Mouse (Mus musculus): ENCODE measurements around the gene Nim1k. TPM values are rescaled to one million over a fixed set of nuclear protein-coding genes. Genes with fewer than 3 reads are reported as not detected.

The Nim1k gene
- polyA plus RNA-seq, 2 experiments: 1.3 to 2.2 TPM

Other genes starting within 250 kb of the Nim1k start
- gene Ccl28, start 132.1 kb downstream of the Nim1k start, polyA plus RNA-seq (2012; rRNA removed): 0.18 and 0.23 TPM in 2 replicates
- 0.07 TPM in 1 of 2 replicates, not detected in the other for gene Ccl28, start 132.1 kb downstream of the Nim1k start, polyA plus RNA-seq (2014; fragmentation: Nextera tagmentation; extraction: Ambion mirVana)
- gene Hmgcs1, start 65.5 kb downstream of the Nim1k start, polyA plus RNA-seq (2012; rRNA removed): 84.0 and 93.0 TPM in 2 replicates
- 118 and 135 TPM in 2 replicates for gene Hmgcs1, start 65.5 kb downstream of the Nim1k start, polyA plus RNA-seq (2014; fragmentation: Nextera tagmentation; extraction: Ambion mirVana)
- 26.6 and 32.1 TPM in 2 replicates for gene Zfp131, start 35.0 kb upstream of the Nim1k start, polyA plus RNA-seq (2012; rRNA removed)
- gene Zfp131, start 35.0 kb upstream of the Nim1k start, polyA plus RNA-seq (2014; fragmentation: Nextera tagmentation; extraction: Ambion mirVana): 39.6 and 41.3 TPM in 2 replicates
- not detected in 2 replicates for gene AF067063, start 74.3 kb upstream of the Nim1k start, polyA plus RNA-seq (2012; rRNA removed)
- gene AF067063, start 74.3 kb upstream of the Nim1k start, polyA plus RNA-seq (2014; fragmentation: Nextera tagmentation; extraction: Ambion mirVana): not detected in 2 replicates
- gene D13Ertd608e, start 80.1 kb upstream of the Nim1k start, polyA plus RNA-seq (2012; rRNA removed): not detected in 2 replicates
- gene D13Ertd608e, start 80.1 kb upstream of the Nim1k start, polyA plus RNA-seq (2014; fragmentation: Nextera tagmentation; extraction: Ambion mirVana): not detected in 2 replicates
- gene Tcstv1, start 138.9 kb upstream of the Nim1k start, polyA plus RNA-seq (2012; rRNA removed): not detected in 2 replicates
- gene Tcstv1, start 138.9 kb upstream of the Nim1k start, polyA plus RNA-seq (2014; fragmentation: Nextera tagmentation; extraction: Ambion mirVana): not detected in 2 replicates
- gene Gm21761, start 173.4 kb upstream of the Nim1k start, polyA plus RNA-seq (2012; rRNA removed): not detected in 2 replicates
- gene Gm21761, start 173.4 kb upstream of the Nim1k start, polyA plus RNA-seq (2014; fragmentation: Nextera tagmentation; extraction: Ambion mirVana): not detected in 2 replicates
- 0.13 TPM in 1 of 2 replicates, not detected in the other for gene B020031M17Rik, start 194.9 kb upstream of the Nim1k start, polyA plus RNA-seq (2012; rRNA removed)
- gene B020031M17Rik, start 194.9 kb upstream of the Nim1k start, polyA plus RNA-seq (2014; fragmentation: Nextera tagmentation; extraction: Ambion mirVana): not detected in 2 replicates